Mouse (Mus musculus): ENCODE measurements around the gene Mettl4. TPM values are rescaled to one million over a fixed set of nuclear protein-coding genes. Genes with fewer than 3 reads are reported as not detected.
A peak's percentile ranks its signal among the peaks of the same experiment; 100 is the strongest.

The Mettl4 gene
- 31.0 and 35.4 TPM in 2 replicates for polyA plus RNA-seq (2014; fragmentation: Nextera tagmentation; extraction: Ambion mirVana)

GRCm38 (mm10) chr17:94749466-94750135, at the start of gene Mettl4:
Gene Mettl4 (minus strand): TSS chr17:94750019.
- H3K36me3 ChIP-seq (ENCODE audit: control insufficient read depth, insufficient read depth, low read length), result no peaks in the 10 kb centered on the region
- WGBS, result under 1% methylated on average over 56 of the region's 56 CpGs

GRCm38 (mm10) chr17:94778871-94779482, 29.2 kb upstream of the Mettl4 start:
- ATAC-seq (replicated peaks; ENCODE audit: low FRiP score) (no peak), DNase-seq (ENCODE audit: low spot score) (no peak)
- H3K9me3 ChIP-seq (ENCODE audit: control insufficient read depth, low read length), result no peaks in the 10 kb centered on the region
- no peak overlapping the region for H3K4me2 ChIP-seq
- H3K4me3 ChIP-seq (ENCODE audit: low read depth, low read length), result no peak overlapping the region
- H3K27ac ChIP-seq (ENCODE audit: low read depth, low read length), result no peak overlapping the region
- H3K27me3 ChIP-seq (replicated peaks; ENCODE audit: control insufficient read depth, insufficient read depth, low read length), result no peaks in the 10 kb centered on the region
- no peaks in the 10 kb centered on the region for H3K4me1 ChIP-seq (replicated peaks; ENCODE audit: control insufficient read depth, insufficient read depth, low read length)
- peaks cover 5% of the 10 kb centered on the region for H3K36me3 ChIP-seq (ENCODE audit: control insufficient read depth, insufficient read depth, low read length)
- WGBS, result 74% methylated on average over 2 of the region's 2 CpGs
- H3K9ac ChIP-seq (ENCODE audit: low read depth, low read length), result no peak overlapping the region

More at GRCm38 (mm10) chr17:94749466-94750135, at the start of gene Mettl4:
- no peaks in the 10 kb centered on the region for H3K9me3 ChIP-seq (ENCODE audit: control insufficient read depth, low read length)
- H3K27me3 ChIP-seq (replicated peaks; ENCODE audit: control insufficient read depth, insufficient read depth, low read length), result no peaks in the 10 kb centered on the region
- ATAC-seq (replicated peaks; ENCODE audit: low FRiP score) (peak; percentile 94), DNase-seq (ENCODE audit: low spot score) (peak; percentile 95)
- peak within 1 kb of the TSS; percentile 84 for H3K27ac ChIP-seq (ENCODE audit: low read depth, low read length)
- peak within 1 kb of the TSS; percentile 73 for H3K4me3 ChIP-seq (ENCODE audit: low read depth, low read length)
- H3K4me2 ChIP-seq, result peak within 1 kb of the TSS; percentile 79
- H3K9ac ChIP-seq (ENCODE audit: low read depth, low read length), result peak within 1 kb of the TSS; percentile 78
- no peaks in the 10 kb centered on the region; the same call in 1 of the 2 replicates for H3K4me1 ChIP-seq (replicated peaks; ENCODE audit: control insufficient read depth, insufficient read depth, low read length)

DNA sequence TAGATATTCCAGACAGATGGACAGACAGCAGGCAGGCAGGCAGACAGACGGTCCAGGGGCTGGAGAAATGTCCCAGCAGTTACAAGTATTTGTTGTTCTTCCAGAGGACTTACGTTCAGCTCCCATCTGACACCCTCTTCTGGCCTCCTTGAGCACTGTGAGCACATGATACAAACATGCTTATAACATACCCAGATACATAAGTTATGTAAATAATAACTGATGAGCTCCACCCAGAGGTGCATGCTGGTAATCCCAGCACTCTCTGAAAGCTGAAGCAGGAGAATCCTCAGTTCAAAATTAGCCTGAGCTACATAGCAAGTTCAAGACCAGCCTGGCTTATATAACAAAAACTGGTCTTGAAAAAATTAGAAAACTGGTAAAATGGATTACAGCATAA, 18.7 kb upstream of the Mettl4 start:
- Histone ChIP-seq H3K4me2 (no peak overlapping the region), H3K27me3 (replicated peaks; ENCODE audit: control insufficient read depth, insufficient read depth, low read length) (no peaks in the 10 kb centered on the region), H3K27ac (ENCODE audit: low read depth, low read length) (no peak overlapping the region), H3K9me3 (ENCODE audit: control insufficient read depth, low read length) (no peaks in the 10 kb centered on the region), H3K36me3 (ENCODE audit: control insufficient read depth, insufficient read depth, low read length) (peaks cover 13% of the 10 kb centered on the region; the same call in 1 of the 2 replicates), H3K9ac (ENCODE audit: low read depth, low read length) (no peak overlapping the region), H3K4me1 (replicated peaks; ENCODE audit: control insufficient read depth, insufficient read depth, low read length) (no peaks in the 10 kb centered on the region), H3K4me3 (ENCODE audit: low read depth, low read length) (no peak overlapping the region)
- DNase-seq (ENCODE audit: low spot score) (no peak), ATAC-seq (replicated peaks; ENCODE audit: low FRiP score) (no peak)
- 82% methylated on average over 2 of the region's 2 CpGs for WGBS

DNA sequence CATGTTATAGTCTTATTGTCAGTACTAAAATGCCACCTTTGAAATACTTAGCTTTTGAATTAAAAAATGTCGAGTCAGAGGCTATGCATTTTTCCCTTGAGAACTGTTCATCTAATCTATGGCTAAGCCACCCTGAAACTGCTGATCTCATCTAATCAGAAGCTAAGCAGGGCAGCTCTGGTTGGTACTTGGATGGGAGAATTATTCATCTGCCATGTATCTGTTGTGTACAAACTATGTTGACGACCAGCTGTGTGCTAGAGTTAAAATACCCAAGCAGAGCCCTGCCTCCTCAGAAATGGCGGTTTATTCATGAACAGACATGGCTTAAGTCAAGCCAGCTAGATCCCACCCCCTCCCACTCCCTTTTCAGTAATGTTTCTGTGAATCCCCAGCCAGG, 14.9 kb upstream of the Mettl4 start:
- H3K4me2 ChIP-seq, result no peak overlapping the region
- peaks cover 6% of the 10 kb centered on the region; the same call in 1 of the 2 replicates for H3K36me3 ChIP-seq (ENCODE audit: control insufficient read depth, insufficient read depth, low read length)
- WGBS, result 80% methylated on average over 3 of the region's 3 CpGs
- H3K9me3 ChIP-seq (ENCODE audit: control insufficient read depth, low read length), result no peaks in the 10 kb centered on the region
- no peak for DNase-seq (ENCODE audit: low spot score)
- no peak overlapping the region for H3K4me3 ChIP-seq (ENCODE audit: low read depth, low read length)
- no peak overlapping the region; the same call in 1 of the 2 replicates for H3K27ac ChIP-seq (ENCODE audit: low read depth, low read length)
- H3K9ac ChIP-seq (ENCODE audit: low read depth, low read length), result no peak overlapping the region
- ATAC-seq (replicated peaks; ENCODE audit: low FRiP score), result peak; percentile 76
- H3K27me3 ChIP-seq (replicated peaks; ENCODE audit: control insufficient read depth, insufficient read depth, low read length), result no peaks in the 10 kb centered on the region
- H3K4me1 ChIP-seq (replicated peaks; ENCODE audit: control insufficient read depth, insufficient read depth, low read length), result no peaks in the 10 kb centered on the region

GRCm38 (mm10) chr17:94764011-94764410, 14.2 kb upstream of the Mettl4 start:
- Histone ChIP-seq H3K36me3 (ENCODE audit: control insufficient read depth, insufficient read depth, low read length) (peaks cover 6% of the 10 kb centered on the region; the same call in 1 of the 2 replicates), H3K27ac (ENCODE audit: low read depth, low read length) (no peak overlapping the region), H3K4me2 (no peak overlapping the region), H3K4me1 (replicated peaks; ENCODE audit: control insufficient read depth, insufficient read depth, low read length) (no peaks in the 10 kb centered on the region), H3K9me3 (ENCODE audit: control insufficient read depth, low read length) (no peaks in the 10 kb centered on the region), H3K4me3 (ENCODE audit: low read depth, low read length) (no peak overlapping the region), H3K27me3 (replicated peaks; ENCODE audit: control insufficient read depth, insufficient read depth, low read length) (no peaks in the 10 kb centered on the region), H3K9ac (ENCODE audit: low read depth, low read length) (no peak overlapping the region)
- 85% methylated on average over 1 of the region's 1 CpGs for WGBS
- ATAC-seq (replicated peaks; ENCODE audit: low FRiP score) (no peak), DNase-seq (ENCODE audit: low spot score) (no peak)

- Histone ChIP-seq H3K9me3 (ENCODE audit: control insufficient read depth, low read length) (no peaks in the 10 kb centered on the region), H3K4me1 (replicated peaks; ENCODE audit: control insufficient read depth, insufficient read depth, low read length) (no peaks in the 10 kb centered on the region), H3K27me3 (replicated peaks; ENCODE audit: control insufficient read depth, insufficient read depth, low read length) (no peaks in the 10 kb centered on the region), H3K9ac (ENCODE audit: low read depth, low read length) (no peak overlapping the region), H3K36me3 (ENCODE audit: control insufficient read depth, insufficient read depth, low read length) (peaks cover 6% of the 10 kb centered on the region; the same call in 1 of the 2 replicates), H3K4me3 (ENCODE audit: low read depth, low read length) (no peak overlapping the region), H3K27ac (ENCODE audit: low read depth, low read length) (no peak overlapping the region), H3K4me2 (no peak overlapping the region)
- no peak for ATAC-seq (replicated peaks; ENCODE audit: low FRiP score)
- WGBS, result 92% methylated on average over 3 of the region's 3 CpGs
- DNase-seq (ENCODE audit: low spot score), result no peak
Measured at GRCm38 (mm10) chr17:94762405-94762804, 12.6 kb upstream of the Mettl4 start.

- WGBS, result under 1% methylated on average over 22 of the region's 22 CpGs
- Histone ChIP-seq H3K36me3 (ENCODE audit: control insufficient read depth, insufficient read depth, low read length) (no peaks in the 10 kb centered on the region), H3K27ac (ENCODE audit: low read depth, low read length) (peak overlapping the region; percentile 49; the same call in 1 of the 2 replicates), H3K4me1 (replicated peaks; ENCODE audit: control insufficient read depth, insufficient read depth, low read length) (no peaks in the 10 kb centered on the region; the same call in 1 of the 2 replicates), H3K27me3 (replicated peaks; ENCODE audit: control insufficient read depth, insufficient read depth, low read length) (no peaks in the 10 kb centered on the region), H3K4me3 (ENCODE audit: low read depth, low read length) (peak overlapping the region; percentile 73), H3K9me3 (ENCODE audit: control insufficient read depth, low read length) (no peaks in the 10 kb centered on the region), H3K9ac (ENCODE audit: low read depth, low read length) (peak overlapping the region; percentile 78), H3K4me2 (peak overlapping the region; percentile 79)
- DNase-seq (ENCODE audit: low spot score), result no peak
- peak; percentile 53 for ATAC-seq (replicated peaks; ENCODE audit: low FRiP score)
Measured at GRCm38 (mm10) chr17:94750136-94750729, 414 bp upstream of the Mettl4 start.

GRCm38 (mm10) chr17:94738173-94738572, 11.6 kb downstream of the Mettl4 start:
- Histone ChIP-seq H3K9ac (ENCODE audit: low read depth, low read length) (no peak overlapping the region), H3K27ac (ENCODE audit: low read depth, low read length) (no peak overlapping the region), H3K4me1 (replicated peaks; ENCODE audit: control insufficient read depth, insufficient read depth, low read length) (no peaks in the 10 kb centered on the region), H3K27me3 (replicated peaks; ENCODE audit: control insufficient read depth, insufficient read depth, low read length) (no peaks in the 10 kb centered on the region), H3K9me3 (ENCODE audit: control insufficient read depth, low read length) (no peaks in the 10 kb centered on the region), H3K4me2 (no peak overlapping the region), H3K36me3 (ENCODE audit: control insufficient read depth, insufficient read depth, low read length) (no peaks in the 10 kb centered on the region), H3K4me3 (ENCODE audit: low read depth, low read length) (no peak overlapping the region)
- ATAC-seq (replicated peaks; ENCODE audit: low FRiP score), result no peak
- no peak for DNase-seq (ENCODE audit: low spot score)
- 88% methylated on average over 4 of the region's 4 CpGs for WGBS

Data from liver, embryonic 11.5 days (tissue).